1 mouse cellular context compared by ENCODE assay signal in genomic region chr8:94443153-94443552, GRCm38 (mm10).
A peak's percentile ranks its signal among the peaks of the same experiment; 100 is the strongest.
TF ChIP-seq lines count a peak whose summit lies in the region.

No protein-coding gene starts in this region.

TF ChIP-seq in CH12.LX, 34 proteins besides CTCF, POLR2A, EP300 and RAD21 (continued from another document):
- TF ChIP-seq TBP (conservative IDR thresholded peaks at IDR 0.05; ENCODE audit: low read depth, low read length), result no peak
- TF ChIP-seq GABPA (IDR thresholded peaks at IDR 0.05; ENCODE audit: insufficient replicate concordance, low read depth, low read length), result no peak
- TF ChIP-seq PAX5 (IDR thresholded peaks at IDR 0.05; ENCODE audit: low read length), result no peak
- TF ChIP-seq ELF1 (IDR thresholded peaks at IDR 0.05; ENCODE audit: low read depth, low read length), result peak; percentile 21; the same call in 1 of the 2 replicates
- 0 out of 2 replicates have a peak, but pooled peaks have one; percentile 51 for TF ChIP-seq E2F4 (IDR thresholded peaks at IDR 0.05; ENCODE audit: insufficient replicate concordance, low read depth, low read length)
- TF ChIP-seq SIN3A (IDR thresholded peaks at IDR 0.05; ENCODE audit: low read length), result peak; percentile 73
- TF ChIP-seq ZMIZ1 (IDR thresholded peaks at IDR 0.05; ENCODE audit: low read depth, low read length), result no peak
- TF ChIP-seq MAX (IDR thresholded peaks at IDR 0.05; ENCODE audit: low read length), result peak; percentile 70
- peak; percentile 72 for TF ChIP-seq TCF12 (IDR thresholded peaks at IDR 0.05; ENCODE audit: low read depth, low read length)
- TF ChIP-seq ZNF384 (IDR thresholded peaks at IDR 0.05; ENCODE audit: low read depth, low read length), result no peak
- TF ChIP-seq HCFC1 (IDR thresholded peaks at IDR 0.05; ENCODE audit: low read depth, low read length), result 0 out of 2 replicates have a peak, but pooled peaks have one; percentile 25
- no peak for TF ChIP-seq SMC3 (IDR thresholded peaks at IDR 0.05; ENCODE audit: low read depth, low read length)
- no peak; the same call in 1 of the 2 replicates for TF ChIP-seq USF1 (IDR thresholded peaks at IDR 0.05; ENCODE audit: low read depth, low read length)
- peak; percentile 78 for TF ChIP-seq CHD2 (IDR thresholded peaks at IDR 0.05; ENCODE audit: low read length)
- no peak for TF ChIP-seq NRF1 (IDR thresholded peaks at IDR 0.05; ENCODE audit: low read depth, low read length)
- peak; percentile 79; the same call in 1 of the 2 replicates for TF ChIP-seq IRF4 (IDR thresholded peaks at IDR 0.05; ENCODE audit: low read depth, low read length)
- TF ChIP-seq ZKSCAN1 (IDR thresholded peaks at IDR 0.05; ENCODE audit: borderline replicate concordance, low read depth, low read length), result no peak
- TF ChIP-seq ZC3H11A (IDR thresholded peaks at IDR 0.05; ENCODE audit: low read depth, low read length), result no peak
- TF ChIP-seq JUN (IDR thresholded peaks at IDR 0.05; ENCODE audit: insufficient read depth, low read depth, low read length), result peak; percentile 11; the same call in 1 of the 2 replicates
